Mouse (Mus musculus) cerebellum, adult 11 months (tissue): ENCODE results near the gene Kars.

Source experiments
- DNase-seq: peaks from one replicate; pipeline ENCODE4 v3.0.0; 2022

The Kars gene

DNA sequence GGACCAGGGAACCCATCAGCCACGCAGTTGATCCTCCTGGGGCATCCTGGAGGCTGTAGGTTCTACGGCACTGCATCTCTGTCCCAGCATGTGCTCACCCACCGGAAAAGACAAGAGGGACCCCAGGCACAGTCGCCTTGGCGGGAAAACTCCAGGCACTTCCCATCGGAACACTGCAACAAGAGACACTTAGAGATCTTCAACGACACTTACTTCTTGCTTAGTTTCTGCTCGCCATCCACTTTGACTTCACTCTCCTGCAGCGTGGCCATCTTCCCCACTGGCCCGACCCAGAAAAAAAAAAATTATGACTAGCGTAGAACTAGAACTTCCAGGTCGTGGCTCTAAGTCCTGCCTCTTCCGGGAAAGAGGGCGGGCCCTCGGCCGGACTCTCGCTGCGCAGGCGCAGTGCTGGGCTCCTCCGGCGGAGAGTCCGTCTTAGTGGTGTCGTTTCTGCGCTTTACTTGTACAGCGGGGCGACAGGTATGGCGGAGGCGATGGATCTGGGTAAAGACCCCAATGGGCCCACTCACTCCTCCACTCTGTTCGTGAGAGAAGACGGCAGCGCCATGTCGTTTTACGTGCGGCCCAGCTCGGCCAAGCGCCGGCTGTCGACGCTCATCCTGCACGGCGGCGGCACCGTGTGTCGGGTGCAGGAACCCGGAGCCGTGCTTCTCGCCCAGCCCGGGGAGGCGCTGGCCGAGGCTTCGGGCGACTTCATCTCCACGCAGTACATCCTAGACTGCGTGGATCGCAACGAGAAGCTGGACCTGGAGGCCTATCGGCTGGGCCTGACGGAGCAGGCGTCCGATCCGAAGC, at the start of gene Kars, which contains the start of gene Terf2ip:
Gene Kars (minus strand): TSS at position 327 of the 819 bp plus-strand sequence.
Gene Terf2ip (plus strand): TSS at position 402 of the 819 bp plus-strand sequence.
- DNase-seq = peak; percentile 91

DNA sequence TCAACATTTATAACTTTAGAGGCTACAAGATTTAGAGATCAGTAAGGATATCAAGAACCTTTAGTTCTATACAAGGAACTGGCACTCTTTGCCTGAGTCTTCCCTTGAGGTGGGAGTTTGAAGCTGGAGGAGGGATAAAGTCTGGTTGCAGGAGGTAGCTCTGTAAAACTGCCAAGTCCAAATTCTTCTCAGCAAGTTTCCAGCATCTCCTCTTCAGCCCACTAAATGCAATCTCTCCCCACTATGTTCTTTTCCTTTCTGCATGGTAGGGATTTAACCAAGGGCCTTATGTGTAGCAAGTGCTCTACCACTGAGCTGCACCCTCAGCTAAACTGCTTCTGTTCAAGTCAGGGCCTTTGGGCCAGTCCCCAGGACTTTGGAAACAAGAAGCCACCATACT, 43.3 kb upstream of the Kars start:
- no peak for DNase-seq

DNA sequence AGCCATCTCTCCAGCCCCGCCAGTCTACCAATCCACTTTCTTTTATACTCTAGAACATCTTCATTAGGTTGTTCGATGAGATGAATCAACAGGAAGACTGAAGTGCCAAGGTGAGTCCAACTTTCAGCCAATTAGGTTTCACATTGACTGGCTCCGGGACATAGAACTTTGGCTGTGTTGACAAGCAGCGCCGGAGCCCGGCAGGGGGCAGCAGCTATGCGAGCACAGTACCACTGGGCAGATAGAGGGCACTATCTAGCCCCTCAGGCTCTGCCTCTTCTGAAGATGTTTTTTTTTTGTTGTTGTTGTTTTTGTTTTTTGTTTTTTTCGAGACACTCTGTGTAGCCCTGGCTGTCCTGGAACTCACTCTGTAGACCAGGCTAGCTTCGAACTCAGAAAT, 40.4 kb upstream of the Kars start:
- DNase-seq = no peak

DNA sequence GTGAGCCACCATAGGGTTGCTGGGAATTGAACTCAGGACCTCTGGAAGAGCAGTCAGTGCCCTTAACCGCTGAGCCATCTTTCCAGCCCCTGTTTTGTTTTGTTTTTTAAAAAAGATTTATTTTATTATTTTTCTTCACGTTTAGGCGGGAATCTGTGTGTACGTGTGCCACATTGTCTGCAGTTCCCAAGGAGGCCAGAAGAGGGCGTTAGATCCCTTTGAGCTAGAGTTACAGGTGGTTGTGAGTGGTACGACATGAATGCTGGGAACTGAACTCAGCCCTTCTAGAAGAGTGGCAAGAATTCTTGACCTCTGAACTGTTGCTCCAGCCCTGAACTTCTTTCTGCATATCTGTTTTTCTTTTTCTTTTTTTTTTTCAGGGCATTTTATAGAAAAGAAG, 38.9 kb upstream of the Kars start:
- DNase-seq = no peak

DNA sequence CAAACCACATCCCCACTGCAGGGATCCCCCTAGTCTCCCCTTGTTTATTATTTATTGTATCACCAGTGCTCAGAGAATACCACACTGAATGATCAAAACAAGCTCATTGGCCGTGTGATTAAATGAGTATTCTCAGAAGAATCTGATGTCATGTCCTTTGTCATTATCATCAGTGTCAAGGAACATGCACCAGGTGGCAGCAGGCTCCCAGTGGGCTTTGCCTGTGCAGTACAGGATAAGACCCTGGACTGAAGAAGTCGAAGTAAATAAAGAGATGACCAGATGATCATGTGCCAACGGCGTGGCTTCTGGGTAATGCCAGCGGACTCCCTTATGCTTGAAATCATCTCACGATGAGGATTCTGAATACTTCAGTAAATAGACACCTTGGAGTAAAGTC, 37.2 kb upstream of the Kars start:
- no peak for DNase-seq

DNA sequence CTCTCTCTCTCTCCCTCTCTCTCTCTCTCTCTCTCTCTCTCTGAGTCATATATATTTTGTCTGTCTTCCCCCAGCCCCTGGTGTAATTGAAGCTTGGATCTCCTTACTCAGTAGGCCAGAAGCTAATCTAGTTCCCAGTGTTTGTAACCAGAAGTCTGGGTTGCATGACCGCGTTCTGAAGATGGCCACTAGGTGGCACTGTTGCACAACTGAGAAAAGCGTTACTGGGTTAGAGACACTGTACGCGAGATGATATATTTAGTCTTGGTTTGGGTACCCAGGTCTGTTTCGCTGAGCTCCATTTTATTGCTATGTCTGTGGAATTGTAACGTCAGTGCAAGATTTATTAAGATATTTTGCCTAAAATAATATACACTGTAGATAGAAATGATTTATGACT, 34.8 kb upstream of the Kars start:
- DNase-seq = peak; percentile 66

DNA sequence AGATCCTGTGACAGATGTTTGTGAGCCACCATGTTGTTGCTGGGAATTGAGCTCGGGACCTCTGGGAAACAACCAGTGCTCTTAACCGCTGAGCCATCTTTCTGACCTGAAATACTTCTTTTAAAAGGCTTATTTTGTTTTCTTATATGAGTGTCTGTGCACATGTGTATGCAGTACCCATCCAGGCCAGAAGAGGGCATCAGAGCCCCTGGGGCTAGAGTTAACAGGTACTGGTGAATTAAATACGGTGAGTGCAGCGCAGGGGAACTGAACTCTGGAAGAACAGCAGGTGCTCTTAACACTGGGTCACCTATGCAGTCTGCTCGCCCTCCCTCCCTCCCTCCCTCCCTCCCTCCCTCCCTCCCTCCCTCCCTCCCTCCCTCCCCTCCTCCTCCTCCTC, 34.1 kb upstream of the Kars start:
- no peak for DNase-seq

DNA sequence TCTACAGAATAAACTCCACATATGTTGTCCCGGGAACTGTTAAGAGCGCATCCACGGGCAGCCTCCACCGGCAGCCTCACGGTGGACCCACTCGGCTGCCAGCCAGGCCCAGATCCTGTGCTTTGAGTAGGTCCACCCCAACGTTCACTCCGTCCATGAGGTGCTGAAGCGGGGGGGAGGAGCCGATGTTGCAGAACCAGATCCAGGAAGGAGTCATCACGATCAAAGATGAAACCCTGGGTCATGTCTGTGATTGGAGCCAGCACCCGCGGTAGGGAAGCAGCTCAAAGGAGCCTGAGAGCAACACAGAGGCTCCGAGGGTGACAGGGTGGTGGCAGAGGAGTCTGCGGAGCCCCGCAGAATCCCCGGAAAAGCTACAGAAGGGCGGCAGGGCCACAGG, 26.4 kb upstream of the Kars start:
- no peak for DNase-seq

DNA sequence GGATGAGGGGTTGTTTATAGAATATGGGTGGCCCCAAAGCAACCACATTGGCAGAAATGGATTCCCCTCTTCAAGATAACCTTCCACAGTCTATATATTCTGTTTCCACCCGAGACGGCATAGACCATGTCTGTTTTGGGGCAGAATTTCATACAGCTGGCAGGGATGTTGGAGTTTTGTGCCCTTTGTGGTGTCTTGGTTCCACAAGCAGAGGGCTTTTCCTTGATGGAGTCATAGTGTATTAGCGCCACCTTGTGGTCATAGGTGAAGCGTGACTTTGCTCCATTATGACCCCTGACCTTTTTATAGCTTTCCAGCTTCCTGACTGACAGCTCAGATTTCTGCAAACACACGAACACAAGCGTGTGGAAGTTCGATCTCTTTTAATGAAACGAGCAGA, 23.5 kb upstream of the Kars start:
- DNase-seq = no peak

DNA sequence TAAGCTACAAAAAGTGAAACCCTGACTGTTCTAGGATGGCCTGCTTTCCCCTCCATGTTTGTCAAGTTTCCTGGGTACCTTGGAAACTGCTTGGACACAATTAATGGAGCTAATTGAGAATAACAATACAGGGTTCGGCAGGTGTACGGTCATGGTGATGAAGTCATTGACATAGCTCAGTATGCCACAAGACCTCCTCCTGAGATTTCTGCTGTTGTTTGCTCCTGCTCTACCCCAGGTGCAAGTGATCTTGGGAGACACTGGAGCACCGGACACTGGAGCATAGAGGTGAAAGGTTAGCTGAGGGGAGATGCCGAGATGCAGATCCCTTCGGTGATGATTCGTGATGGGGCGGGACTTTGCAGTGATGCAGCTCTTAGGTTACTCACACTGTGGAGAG, 21.9 kb upstream of the Kars start:
- no peak for DNase-seq

DNA sequence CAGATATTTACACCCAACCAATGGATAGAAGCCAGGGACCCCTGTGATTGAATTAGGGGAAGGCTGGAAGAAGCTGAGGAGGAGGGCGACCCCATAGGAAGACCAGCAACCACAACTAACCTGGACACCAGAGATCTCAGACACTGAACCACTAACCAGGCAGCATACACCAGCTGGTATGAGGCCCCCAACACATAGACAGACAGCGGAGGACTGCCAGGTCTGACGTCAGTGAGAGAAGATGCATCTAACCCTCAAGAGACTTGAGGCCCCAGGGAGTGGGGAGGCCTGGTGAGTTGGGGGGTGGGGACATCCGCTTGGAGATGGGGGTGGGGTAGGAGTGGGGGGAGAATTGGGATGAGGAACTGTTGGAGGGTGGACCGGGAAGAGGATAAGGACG, 19.5 kb upstream of the Kars start:
- DNase-seq = no peak

DNA sequence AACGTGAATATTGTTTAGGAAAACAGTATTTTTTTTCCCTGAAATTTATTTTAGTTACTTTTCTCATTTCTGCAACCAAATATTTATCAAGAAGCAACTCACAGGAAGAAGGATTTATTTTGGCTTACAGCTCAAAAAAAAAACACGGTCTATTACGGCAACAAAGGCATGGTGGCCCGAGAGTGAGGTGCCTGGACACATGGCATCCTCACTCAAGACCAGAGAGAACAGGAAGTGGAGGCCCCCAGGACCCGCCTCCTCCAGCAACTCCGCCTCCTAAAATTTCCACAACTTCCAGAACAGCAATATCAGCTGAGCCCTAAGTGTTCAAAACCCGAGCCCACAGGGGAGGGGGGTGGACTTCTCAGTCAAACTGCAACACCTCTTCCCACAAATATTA, 18.3 kb upstream of the Kars start:
- DNase-seq = no peak

DNA sequence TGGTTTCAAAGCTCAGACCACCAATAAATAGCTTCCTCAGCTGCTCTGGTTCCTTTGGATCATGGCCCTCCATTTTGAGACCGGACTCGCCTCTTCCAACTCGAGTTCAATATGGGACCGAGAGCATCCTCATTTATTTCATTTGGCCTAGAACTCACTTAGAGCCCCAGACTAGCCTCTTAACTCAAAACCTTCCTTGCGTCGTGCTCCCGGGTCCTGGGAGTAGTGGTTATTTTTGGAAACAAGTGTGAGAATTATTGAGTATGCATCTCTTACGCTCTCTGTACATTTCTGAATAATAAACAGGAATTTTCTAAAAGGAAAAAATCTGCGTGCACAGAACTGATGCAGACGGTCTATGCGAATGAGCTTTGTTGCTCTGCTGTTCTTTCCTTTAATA, 3.8 kb upstream of the Kars start, which contains the start of gene Gm6793:
Gene Gm6793 (minus strand): TSS at position 101 of the 400 bp plus-strand sequence.
- DNase-seq = no peak

DNA sequence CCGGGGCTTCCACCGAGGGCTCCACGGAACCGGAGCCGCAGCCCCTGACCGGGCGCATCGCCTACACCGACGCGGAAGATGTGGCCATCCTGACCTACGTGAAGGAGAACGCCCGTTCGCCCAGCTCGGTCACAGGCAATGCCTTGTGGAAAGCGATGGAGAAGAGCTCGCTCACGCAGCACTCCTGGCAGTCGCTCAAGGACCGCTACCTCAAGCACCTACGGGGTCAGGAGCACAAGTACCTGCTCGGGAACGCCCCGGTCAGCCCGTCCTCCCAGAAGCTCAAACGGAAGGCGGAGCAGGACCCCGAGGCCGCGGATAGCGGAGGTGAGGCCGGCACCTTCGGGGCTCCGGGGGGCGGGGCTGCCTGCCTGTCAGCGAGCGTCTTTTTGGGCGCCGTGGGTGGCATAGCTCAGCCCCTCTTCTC, 706 bp upstream of the Kars start:
- DNase-seq = peak; percentile 38

DNA sequence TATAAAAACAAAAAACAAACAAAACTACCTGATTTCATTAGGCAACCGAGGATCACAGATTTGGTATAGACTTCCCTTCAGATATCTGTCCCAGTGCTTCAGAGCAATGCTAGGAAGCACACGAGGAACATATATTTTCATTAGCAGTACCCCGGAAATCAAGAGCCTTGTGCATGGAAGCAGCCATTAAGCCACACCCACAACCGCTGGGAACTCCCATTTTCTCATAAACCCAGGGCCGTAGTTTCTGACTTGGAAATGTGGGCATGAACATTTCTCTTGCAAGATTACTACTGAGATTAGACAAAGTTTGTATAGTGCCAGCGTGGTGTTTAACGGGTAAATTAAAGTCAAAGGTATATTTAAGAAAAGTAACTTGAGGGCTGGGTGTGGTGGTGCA, 1.6 kb downstream of the Kars start:
- DNase-seq = no peak

DNA sequence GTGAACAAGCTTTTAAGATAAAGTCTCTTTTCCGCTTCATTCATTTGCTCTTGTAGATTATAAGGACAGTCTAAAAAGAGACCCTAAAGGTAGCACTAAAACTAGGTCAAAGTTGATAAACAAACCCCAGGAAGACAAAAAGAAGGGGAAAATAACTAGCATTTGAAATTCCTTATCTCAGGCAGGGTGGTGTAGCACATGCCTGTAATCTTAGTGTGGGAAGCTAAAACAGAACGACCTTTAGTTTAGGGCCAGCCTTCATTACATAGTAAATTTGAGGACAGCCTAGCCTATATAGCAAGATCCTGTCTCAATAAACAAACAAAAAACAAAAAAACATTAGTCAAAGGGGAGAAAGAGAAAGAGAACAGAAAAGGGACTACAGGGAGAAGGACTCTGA, 3.5 kb downstream of the Kars start:
- DNase-seq = no peak

DNA sequence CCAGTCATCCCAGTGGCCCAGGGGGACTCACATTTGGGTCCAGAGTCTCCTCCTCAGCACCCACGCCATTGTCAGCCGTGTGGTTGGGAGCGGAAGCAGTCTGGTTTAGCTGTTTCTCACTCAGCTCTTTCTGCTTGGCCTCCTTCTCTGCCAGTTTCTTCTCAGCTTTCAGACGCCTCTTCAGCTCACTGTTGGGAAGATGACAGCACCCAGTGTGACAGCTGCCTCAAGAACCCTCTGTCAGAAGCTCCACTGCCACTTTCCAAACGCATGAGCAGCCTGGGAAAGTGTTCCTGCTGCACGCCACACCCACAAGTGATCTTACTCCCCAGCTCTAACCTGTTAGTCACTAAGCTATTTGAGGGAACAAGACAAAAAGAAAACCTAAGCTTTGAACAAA, 5.5 kb downstream of the Kars start:
- no peak for DNase-seq

DNA sequence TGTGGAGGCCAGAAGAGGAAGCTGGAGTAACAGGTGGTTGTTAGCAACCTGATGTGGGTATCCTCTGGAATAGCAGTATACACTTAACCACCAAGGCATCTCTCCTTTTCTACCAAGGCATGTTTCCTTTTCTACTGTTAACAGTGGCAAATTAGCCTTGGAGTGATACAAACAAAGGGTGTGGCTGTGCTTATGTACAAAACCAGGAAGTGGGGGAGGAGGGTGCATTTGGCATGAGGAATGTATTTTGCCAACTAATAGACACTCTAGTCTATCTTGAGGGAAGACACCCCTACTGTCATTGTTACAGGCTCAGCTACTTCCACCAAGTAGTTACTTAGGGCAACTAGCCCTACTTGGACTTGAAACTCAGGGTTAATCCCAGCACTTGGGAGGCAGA, 6.4 kb downstream of the Kars start:
- DNase-seq = no peak

DNA sequence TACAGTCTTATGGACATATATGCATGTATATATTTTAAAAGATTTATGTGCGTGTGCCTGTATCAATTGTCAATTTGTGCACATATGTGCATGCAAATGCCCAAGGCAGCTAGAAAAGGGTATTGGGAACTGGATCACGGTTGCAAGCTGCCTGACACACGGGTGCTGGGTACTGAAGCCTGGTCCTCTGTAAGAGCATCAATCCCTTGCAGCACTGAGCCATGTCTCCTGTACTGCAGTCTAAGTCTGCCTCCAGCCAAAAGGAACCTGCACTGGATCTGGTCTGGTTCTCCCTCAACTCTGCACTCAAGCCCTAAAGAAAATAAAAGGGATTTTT, 18.5 kb downstream of the Kars start:
- no peak for DNase-seq

DNA sequence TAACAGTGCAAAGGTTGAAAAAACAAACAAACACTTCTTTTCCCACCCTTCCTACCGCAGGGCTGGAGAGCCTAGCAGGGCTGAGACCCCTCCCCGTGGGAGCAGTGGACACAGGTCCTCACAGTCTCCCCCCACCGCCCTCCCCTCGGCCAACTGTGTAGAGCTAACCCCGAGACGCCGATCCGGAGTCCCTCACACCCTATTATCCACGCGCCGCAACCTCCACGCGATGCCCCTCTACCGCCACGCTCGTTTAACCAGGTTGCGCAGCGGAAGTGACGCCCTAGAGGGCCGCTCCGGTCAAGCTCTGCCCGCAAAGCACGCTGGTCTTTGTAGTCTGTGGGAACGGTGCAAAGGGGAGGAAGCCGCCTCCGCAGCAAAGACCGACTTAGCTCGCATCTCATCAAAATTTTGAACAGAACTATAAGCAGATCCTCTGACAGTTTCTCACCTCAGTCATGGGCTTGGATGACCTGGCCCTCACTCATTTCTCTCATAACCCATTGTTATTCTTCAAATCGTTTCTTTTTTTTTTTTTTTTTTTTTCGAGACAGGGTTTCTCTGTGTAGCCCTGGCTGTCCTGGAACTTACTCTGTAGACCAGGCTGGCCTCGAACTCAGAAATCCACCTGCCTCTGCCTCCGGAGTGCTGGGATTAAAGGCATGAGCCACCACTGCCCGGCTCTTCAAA, 19.0 kb downstream of the Kars start, which contains the start of gene Adat1:
Gene Adat1 (minus strand): TSS at position 290 of the 690 bp plus-strand sequence.
- peak; percentile 80 for DNase-seq

DNA sequence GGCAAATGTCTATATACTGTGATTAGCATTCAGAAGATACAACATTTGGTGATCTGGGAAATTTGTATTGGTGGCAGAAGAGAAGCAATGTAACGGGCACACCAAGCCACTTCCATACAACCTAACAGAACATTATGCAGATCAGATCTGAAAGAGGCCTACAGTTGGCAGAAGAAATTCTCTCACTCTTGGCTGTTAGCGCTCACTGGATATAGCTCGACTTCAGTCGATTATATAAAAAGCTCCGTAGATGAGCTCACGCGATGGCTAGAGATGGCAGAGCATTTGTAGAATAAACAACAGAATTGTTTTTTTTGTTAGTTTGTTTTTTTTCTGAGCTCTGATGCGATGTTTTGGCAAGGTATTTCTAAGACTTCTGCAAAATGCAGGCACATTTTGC, 19.8 kb downstream of the Kars start:
- DNase-seq = no peak

DNA sequence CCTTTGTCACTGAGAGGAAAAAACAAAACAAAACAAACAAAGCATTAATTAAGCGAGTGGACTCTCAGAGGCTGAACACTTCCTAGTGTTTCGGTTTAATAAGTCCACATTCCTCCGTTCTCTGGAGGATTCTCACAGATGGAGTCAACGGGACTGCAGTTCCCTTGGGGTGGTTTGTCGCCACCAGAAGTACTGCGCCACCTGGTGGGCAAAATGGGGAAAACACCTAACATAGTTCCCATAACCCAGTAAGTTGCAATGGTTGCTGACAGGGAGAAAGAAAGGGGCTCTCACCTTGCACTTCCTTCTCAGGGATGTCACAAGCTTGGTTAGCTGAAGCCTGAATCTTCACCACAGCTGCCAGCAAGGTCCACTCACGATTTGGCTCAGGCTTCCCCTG, 21.2 kb downstream of the Kars start:
- peak; percentile 77 for DNase-seq

DNA sequence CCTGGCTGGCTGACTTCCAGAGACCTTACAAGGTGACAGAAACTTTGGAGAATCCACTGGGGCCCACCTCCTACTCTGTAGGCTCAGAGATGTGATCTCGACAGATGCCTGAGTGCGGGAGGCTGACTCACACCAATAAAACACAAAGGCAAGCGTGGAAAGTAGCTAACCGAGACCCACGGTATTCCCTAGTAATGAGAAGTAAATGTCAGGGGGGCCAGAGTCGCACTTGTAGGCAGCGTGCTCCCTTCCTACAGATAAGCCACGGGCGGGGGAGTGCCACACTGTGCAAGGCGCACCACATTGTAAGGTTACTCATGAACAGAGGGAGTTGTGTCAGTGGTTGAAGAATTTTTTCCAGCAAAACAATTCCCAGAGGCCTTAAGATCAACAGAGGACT, 26.6 kb downstream of the Kars start:
- DNase-seq = no peak

DNA sequence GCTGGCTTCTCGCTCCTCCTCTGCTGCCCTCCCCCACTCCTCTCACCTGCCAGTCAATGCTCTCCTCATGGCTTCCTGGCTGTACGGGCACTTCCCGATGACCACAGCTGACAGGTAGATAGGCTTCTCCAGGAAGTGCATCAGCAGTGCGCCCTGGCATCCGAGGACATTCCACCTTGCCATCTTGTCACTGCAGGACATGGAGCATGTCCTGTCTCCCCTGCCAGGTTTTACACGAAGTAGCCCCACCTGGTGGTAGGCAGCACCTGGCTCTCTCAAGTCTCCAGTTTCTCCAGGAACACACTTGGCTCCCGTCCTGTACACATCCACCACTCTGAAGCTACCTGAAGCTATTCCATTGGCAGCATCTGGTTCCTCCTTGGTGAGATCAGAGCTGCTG, 29.0 kb downstream of the Kars start:
- peak; percentile 64 for DNase-seq

DNA sequence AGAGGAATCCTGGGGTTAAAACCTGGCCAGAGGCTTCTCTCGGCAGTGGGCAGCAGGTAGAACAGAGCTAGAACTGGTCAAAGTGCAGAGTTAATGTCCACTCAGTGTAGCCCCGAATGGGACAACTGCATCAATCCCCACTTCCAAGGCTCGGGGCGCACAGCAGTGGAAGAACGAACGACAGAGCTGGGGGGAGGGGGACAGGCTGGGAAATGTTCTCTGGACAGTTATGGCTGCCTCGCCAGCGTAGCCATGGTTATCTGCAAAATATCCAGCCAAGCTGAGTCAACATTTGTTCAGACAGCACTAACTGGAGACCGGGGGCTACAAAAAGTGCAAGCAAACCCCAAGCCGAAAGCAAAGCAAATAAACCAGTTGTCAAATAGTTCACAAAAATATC, 33.0 kb downstream of the Kars start:
- DNase-seq = no peak
